Mouse (Mus musculus): ENCODE measurements around the gene Ppp2r5a.

DNA sequence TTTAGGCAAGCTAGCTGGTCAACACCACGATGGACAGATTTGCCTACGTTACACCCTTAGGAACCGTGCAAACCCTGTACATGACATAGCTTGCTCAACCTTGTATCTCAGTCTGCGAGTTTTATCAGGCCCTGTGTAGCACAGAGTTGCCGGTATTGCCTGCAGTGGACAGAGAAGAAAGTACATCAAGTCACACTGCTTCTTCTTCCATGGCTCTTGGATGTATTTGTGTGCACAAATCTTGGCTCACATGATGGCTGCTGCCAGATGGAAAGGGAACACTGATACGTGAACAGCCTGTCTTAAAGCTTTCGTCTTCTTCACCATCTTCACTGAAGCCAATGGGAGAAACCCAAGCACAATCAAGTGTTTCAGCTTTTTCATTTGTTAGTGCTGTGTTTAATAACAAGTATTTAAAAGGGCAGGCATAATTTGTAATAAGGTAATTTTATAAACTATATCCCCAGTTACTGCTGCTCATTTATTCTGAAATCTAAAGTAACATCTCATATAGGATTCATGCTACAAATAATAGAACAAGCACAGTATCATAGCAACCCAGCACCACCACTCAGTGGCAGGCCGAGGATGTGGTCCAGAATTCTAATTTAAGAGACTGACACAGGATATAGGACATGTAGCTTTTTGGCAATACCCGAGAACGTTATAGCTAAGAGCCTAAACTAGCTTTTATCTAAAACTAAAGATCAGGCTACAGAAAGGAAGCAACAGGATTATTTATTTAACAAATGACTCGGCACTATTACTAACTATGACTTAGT lies 20.9 kb downstream of the Ppp2r5a start:
- TF ChIP-seq POLR2A (IDR thresholded peaks at IDR 0.05; ENCODE audit: borderline replicate concordance, extremely low read depth, low read depth, low read length), result no peak
- TF ChIP-seq CTCF (IDR thresholded peaks at IDR 0.05; ENCODE audit: insufficient read depth, low read length), result no peak
